Mouse (Mus musculus): ENCODE results near the gene Msx1.

The Msx1 gene

GRCm38 (mm10) chr5:37774011-37774410 lies 50.4 kb downstream of the Msx1 start:
- no peak for TF ChIP-seq GATA4 (IDR thresholded peaks at IDR 0.05; ENCODE audit: insufficient replicate concordance, low read length)

GRCm38 (mm10) chr5:37770870-37771269 lies 53.5 kb downstream of the Msx1 start:
- TF ChIP-seq GATA4 (IDR thresholded peaks at IDR 0.05; ENCODE audit: insufficient replicate concordance, low read length) = no peak
